Mouse (Mus musculus): ENCODE measurements at regions not wholly inside any gene's neighbourhood (a gene's known extent, or its start where the extent isn't known, plus 50 kb on each side); places are given as distances from the start of the nearest gene placed in this dataset.

- H3K9me3 ChIP-seq (replicated peaks; ENCODE audit: control insufficient read depth, low read length): no peaks in the 10 kb centered on the region
Measured at GRCm38 (mm10) chr5:24237201-24237600, 72.4 kb downstream of the Nupl2 start.

GRCm38 (mm10) chr5:24239006-24239405 is 74.2 kb downstream of the Nupl2 start:
- no peaks in the 10 kb centered on the region for H3K9me3 ChIP-seq (replicated peaks; ENCODE audit: control insufficient read depth, low read length)
- no peak for ATAC-seq (ENCODE audit: insufficient read depth, low FRiP score)
- H3K27me3 ChIP-seq (ENCODE audit: control insufficient read depth, insufficient read depth, low read length): no peaks in the 10 kb centered on the region
- no peak overlapping the region for H3K4me2 ChIP-seq (ENCODE audit: low read depth, low read length)
- H3K36me3 ChIP-seq (ENCODE audit: control insufficient read depth, insufficient read depth, low read length): no peaks in the 10 kb centered on the region
- H3K9ac ChIP-seq (ENCODE audit: low read length): no peak overlapping the region
- no peak overlapping the region for H3K27ac ChIP-seq (ENCODE audit: low read length)
- H3K4me3 ChIP-seq (replicated peaks; ENCODE audit: low read length): no peak overlapping the region
- WGBS: 70% methylated on average over 2 of the region's 2 CpGs
- no peaks in the 10 kb centered on the region for H3K4me1 ChIP-seq (ENCODE audit: control insufficient read depth, insufficient read depth, low read length)

More at GRCm38 (mm10) chr5:24237201-24237600, 72.4 kb downstream of the Nupl2 start:
- 83% methylated on average over 3 of the region's 3 CpGs for WGBS
- no peak overlapping the region for H3K4me3 ChIP-seq (replicated peaks; ENCODE audit: low read length)
- no peak for ATAC-seq (ENCODE audit: insufficient read depth, low FRiP score)
- no peaks in the 10 kb centered on the region for H3K27me3 ChIP-seq (ENCODE audit: control insufficient read depth, insufficient read depth, low read length)
- H3K4me1 ChIP-seq (ENCODE audit: control insufficient read depth, insufficient read depth, low read length): no peaks in the 10 kb centered on the region
- no peak overlapping the region for H3K27ac ChIP-seq (ENCODE audit: low read length)
- H3K4me2 ChIP-seq (ENCODE audit: low read depth, low read length): no peak overlapping the region
- no peak overlapping the region for H3K9ac ChIP-seq (ENCODE audit: low read length)
- no peaks in the 10 kb centered on the region for H3K36me3 ChIP-seq (ENCODE audit: control insufficient read depth, insufficient read depth, low read length)

GRCm38 (mm10) chr5:24244211-24244610 is 79.4 kb downstream of the Nupl2 start:
- no peak for ATAC-seq (ENCODE audit: insufficient read depth, low FRiP score)
- no peak overlapping the region for H3K4me2 ChIP-seq (ENCODE audit: low read depth, low read length)
- no peak overlapping the region for H3K4me3 ChIP-seq (replicated peaks; ENCODE audit: low read length)
- H3K9me3 ChIP-seq (replicated peaks; ENCODE audit: control insufficient read depth, low read length): no peaks in the 10 kb centered on the region
- 80% methylated on average over 6 of the region's 6 CpGs for WGBS
- no peaks in the 10 kb centered on the region for H3K36me3 ChIP-seq (ENCODE audit: control insufficient read depth, insufficient read depth, low read length)
- H3K27me3 ChIP-seq (ENCODE audit: control insufficient read depth, insufficient read depth, low read length): no peaks in the 10 kb centered on the region
- H3K4me1 ChIP-seq (ENCODE audit: control insufficient read depth, insufficient read depth, low read length): no peaks in the 10 kb centered on the region
- no peak overlapping the region for H3K27ac ChIP-seq (ENCODE audit: low read length)
- H3K9ac ChIP-seq (ENCODE audit: low read length): no peak overlapping the region

- H3K27ac ChIP-seq (ENCODE audit: low read length): no peak overlapping the region
- no peak for ATAC-seq (ENCODE audit: insufficient read depth, low FRiP score)
- 78% methylated on average over 5 of the region's 5 CpGs for WGBS
- H3K27me3 ChIP-seq (ENCODE audit: control insufficient read depth, insufficient read depth, low read length): no peaks in the 10 kb centered on the region
- no peaks in the 10 kb centered on the region for H3K4me1 ChIP-seq (ENCODE audit: control insufficient read depth, insufficient read depth, low read length)
- H3K4me3 ChIP-seq (replicated peaks; ENCODE audit: low read length): no peak overlapping the region
- no peak overlapping the region for H3K9ac ChIP-seq (ENCODE audit: low read length)
- H3K9me3 ChIP-seq (replicated peaks; ENCODE audit: control insufficient read depth, low read length): no peaks in the 10 kb centered on the region
- no peaks in the 10 kb centered on the region for H3K36me3 ChIP-seq (ENCODE audit: control insufficient read depth, insufficient read depth, low read length)
- H3K4me2 ChIP-seq (ENCODE audit: low read depth, low read length): no peak overlapping the region
Measured at GRCm38 (mm10) chr5:24255421-24255820, 90.7 kb downstream of the Nupl2 start.

GRCm38 (mm10) chr5:24261098-24261497 is 90.3 kb downstream of the Kcnh2 start:
- Histone ChIP-seq H3K4me2 (ENCODE audit: low read depth, low read length) (no peak overlapping the region), H3K36me3 (ENCODE audit: control insufficient read depth, insufficient read depth, low read length) (no peaks in the 10 kb centered on the region), H3K27me3 (ENCODE audit: control insufficient read depth, insufficient read depth, low read length) (no peaks in the 10 kb centered on the region), H3K9ac (ENCODE audit: low read length) (no peak overlapping the region), H3K9me3 (replicated peaks; ENCODE audit: control insufficient read depth, low read length) (no peaks in the 10 kb centered on the region), H3K4me1 (ENCODE audit: control insufficient read depth, insufficient read depth, low read length) (peaks cover 8% of the 10 kb centered on the region; the same call in 1 of the 2 replicates), H3K4me3 (replicated peaks; ENCODE audit: low read length) (no peak overlapping the region), H3K27ac (ENCODE audit: low read length) (no peak overlapping the region)
- ATAC-seq (ENCODE audit: insufficient read depth, low FRiP score): peak; percentile 26; the same call in 1 of the 2 replicates
- WGBS: 12% methylated on average over 7 of the region's 7 CpGs

GRCm38 (mm10) chr5:24262146-24262545 is 89.3 kb downstream of the Kcnh2 start:
- H3K4me2 ChIP-seq (ENCODE audit: low read depth, low read length): peak overlapping the region; percentile 11; the same call in 1 of the 2 replicates
- no peak overlapping the region for H3K9ac ChIP-seq (ENCODE audit: low read length)
- H3K9me3 ChIP-seq (replicated peaks; ENCODE audit: control insufficient read depth, low read length): no peaks in the 10 kb centered on the region
- 8% methylated on average over 11 of the region's 11 CpGs for WGBS
- H3K4me3 ChIP-seq (replicated peaks; ENCODE audit: low read length): no peak overlapping the region
- no peaks in the 10 kb centered on the region for H3K27me3 ChIP-seq (ENCODE audit: control insufficient read depth, insufficient read depth, low read length)
- ATAC-seq (ENCODE audit: insufficient read depth, low FRiP score): peak; percentile 8; the same call in 1 of the 2 replicates
- no peaks in the 10 kb centered on the region for H3K36me3 ChIP-seq (ENCODE audit: control insufficient read depth, insufficient read depth, low read length)
- no peak overlapping the region for H3K27ac ChIP-seq (ENCODE audit: low read length)
- peaks cover 9% of the 10 kb centered on the region; the same call in 1 of the 2 replicates for H3K4me1 ChIP-seq (ENCODE audit: control insufficient read depth, insufficient read depth, low read length)

- ATAC-seq (ENCODE audit: insufficient read depth, low FRiP score): peak; percentile 44; the same call in 1 of the 2 replicates
- H3K9me3 ChIP-seq (replicated peaks; ENCODE audit: control insufficient read depth, low read length): no peaks in the 10 kb centered on the region
- peaks cover 9% of the 10 kb centered on the region; the same call in 1 of the 2 replicates for H3K4me1 ChIP-seq (ENCODE audit: control insufficient read depth, insufficient read depth, low read length)
- H3K4me3 ChIP-seq (replicated peaks; ENCODE audit: low read length): no peak overlapping the region
- H3K4me2 ChIP-seq (ENCODE audit: low read depth, low read length): no peak overlapping the region
- no peaks in the 10 kb centered on the region for H3K36me3 ChIP-seq (ENCODE audit: control insufficient read depth, insufficient read depth, low read length)
- H3K27ac ChIP-seq (ENCODE audit: low read length): no peak overlapping the region
- WGBS: 53% methylated on average over 4 of the region's 4 CpGs
- no peaks in the 10 kb centered on the region for H3K27me3 ChIP-seq (ENCODE audit: control insufficient read depth, insufficient read depth, low read length)
- no peak overlapping the region for H3K9ac ChIP-seq (ENCODE audit: low read length)
Measured at GRCm38 (mm10) chr5:24264151-24264550, 87.3 kb downstream of the Kcnh2 start.

- Histone ChIP-seq H3K4me2 (ENCODE audit: low read depth, low read length) (no peak overlapping the region), H3K27ac (ENCODE audit: low read length) (0 out of 2 replicates have a peak overlapping the region, but pooled peaks have one; percentile 46), H3K4me1 (ENCODE audit: control insufficient read depth, insufficient read depth, low read length) (peaks cover 9% of the 10 kb centered on the region; the same call in 1 of the 2 replicates), H3K4me3 (replicated peaks; ENCODE audit: low read length) (no peak overlapping the region), H3K27me3 (ENCODE audit: control insufficient read depth, insufficient read depth, low read length) (no peaks in the 10 kb centered on the region), H3K9ac (ENCODE audit: low read length) (no peak overlapping the region), H3K36me3 (ENCODE audit: control insufficient read depth, insufficient read depth, low read length) (no peaks in the 10 kb centered on the region), H3K9me3 (replicated peaks; ENCODE audit: control insufficient read depth, low read length) (no peaks in the 10 kb centered on the region)
- no peak for ATAC-seq (ENCODE audit: insufficient read depth, low FRiP score)
- 84% methylated on average over 3 of the region's 3 CpGs for WGBS
Measured at GRCm38 (mm10) chr5:24265431-24265830, 86.0 kb downstream of the Kcnh2 start.

GRCm38 (mm10) chr5:24266344-24267295 is 84.8 kb downstream of the Kcnh2 start:
- Histone ChIP-seq H3K27me3 (ENCODE audit: control insufficient read depth, insufficient read depth, low read length) (no peaks in the 10 kb centered on the region), H3K9me3 (replicated peaks; ENCODE audit: control insufficient read depth, low read length) (no peaks in the 10 kb centered on the region), H3K4me1 (ENCODE audit: control insufficient read depth, insufficient read depth, low read length) (peaks cover 5% of the 10 kb centered on the region; the same call in 1 of the 2 replicates), H3K4me2 (ENCODE audit: low read depth, low read length) (peak overlapping the region; percentile 39), H3K36me3 (ENCODE audit: control insufficient read depth, insufficient read depth, low read length) (no peaks in the 10 kb centered on the region), H3K9ac (ENCODE audit: low read length) (peak overlapping the region; percentile 0), H3K4me3 (replicated peaks; ENCODE audit: low read length) (peak overlapping the region; percentile 12), H3K27ac (ENCODE audit: low read length) (peak overlapping the region; percentile 46)
- 8% methylated on average over 16 of the region's 16 CpGs for WGBS
- ATAC-seq (ENCODE audit: insufficient read depth, low FRiP score): peak; percentile 82

Data from stomach, embryonic 16.5 days (tissue).